Mouse (Mus musculus) ES-E14 (cell line): Measurements from ENCODE around the gene Apbb2.

Source experiments
- CHD2 ChIP-seq: IDR thresholded peaks from 2 replicates; pipeline ENCODE4 v1.6.1; 2014; ENCODE audit warnings: mild to moderate bottlenecking, low read depth, low read length, inconsistent platforms
- HCFC1 ChIP-seq: IDR thresholded peaks from 2 replicates; pipeline ENCODE4 v1.6.1; 2012; ENCODE audit warnings: low read length, inconsistent platforms, borderline replicate concordance; ENCODE audit not compliant: insufficient read depth
- MAFK ChIP-seq: IDR thresholded peaks from 2 replicates; pipeline ENCODE4 v1.6.1; 2014; ENCODE audit warnings: mild to moderate bottlenecking, low read depth, low read length, inconsistent platforms; ENCODE audit not compliant: insufficient read depth
- ZC3H11A ChIP-seq: IDR thresholded peaks from 2 replicates; pipeline ENCODE4 v1.6.1; 2012; ENCODE audit warnings: low read depth, mild to moderate bottlenecking, inconsistent platforms, low read length, borderline replicate concordance
- ZNF384 ChIP-seq: IDR thresholded peaks from 2 replicates; pipeline ENCODE4 v1.6.1; 2012; ENCODE audit warnings: low read depth, low read length, inconsistent platforms

DNA sequence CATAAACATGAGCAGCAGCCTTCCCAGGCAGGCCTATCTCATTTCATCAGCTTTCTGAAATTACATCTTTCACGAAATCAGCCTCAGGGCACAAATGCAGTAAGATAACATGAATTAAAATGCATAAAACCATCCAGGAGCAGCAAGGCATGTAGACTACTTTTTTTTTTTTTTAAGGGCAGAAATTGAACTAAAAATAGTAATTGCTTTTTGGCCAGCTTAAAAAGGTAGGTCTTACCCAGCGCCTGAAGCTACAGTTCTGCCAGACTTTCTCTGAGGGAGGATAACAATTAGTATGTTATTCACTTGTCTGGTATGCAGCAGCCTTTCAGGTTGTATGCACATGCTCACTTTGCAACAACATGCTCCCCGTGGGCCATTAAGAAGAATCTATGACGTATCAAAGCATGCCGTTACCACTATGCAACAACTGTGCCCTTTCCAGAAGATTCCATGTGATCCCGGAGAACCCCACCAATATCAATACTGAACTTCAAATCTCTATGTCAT, 32.3 kb downstream of the Apbb2 start:
- no peak for TF ChIP-seq MAFK
- TF ChIP-seq CHD2 = no peak
- TF ChIP-seq HCFC1 = no peak
- TF ChIP-seq ZNF384 = no peak
- TF ChIP-seq ZC3H11A = no peak
